Mouse (Mus musculus) embryonic facial prominence, embryonic 13.5 days (tissue): ENCODE measurements around the gene Dedd2. TPM values are rescaled to one million over a fixed set of nuclear protein-coding genes. Genes with fewer than 3 reads are reported as not detected.
A peak's percentile ranks its signal among the peaks of the same experiment; 100 is the strongest.

Experiments used
- ATAC-seq: fragments of 200-750 bp; cut with Nextera tagmentation; 2 replicates; pipeline ENCODE4 v1.8.0; 2017; ENCODE audit warnings: low read depth; ENCODE audit not compliant: insufficient number of reproducible peaks, insufficient read depth, low FRiP score, low TSS enrichment
- H3K27ac ChIP-seq: fragments of 300-500 bp; sonication (generic); 2 replicates; pipeline ENCODE4 v1.5.1; 2015; ENCODE audit warnings: moderate library complexity, mild to moderate bottlenecking, inconsistent platforms
- H3K27me3 ChIP-seq: fragments of 300-500 bp; sonication (generic); 2 replicates; pipeline ENCODE4 v1.6.1; 2015; ENCODE audit warnings: mild to moderate bottlenecking, inconsistent platforms
- H3K36me3 ChIP-seq: fragments of 300-500 bp; sonication (generic); 2 replicates; pipeline ENCODE4 v1.6.1; 2015; ENCODE audit warnings: mild to moderate bottlenecking, inconsistent platforms
- H3K4me1 ChIP-seq: fragments of 300-500 bp; sonication (generic); 2 replicates; pipeline ENCODE4 v1.6.1; 2015; ENCODE audit warnings: inconsistent platforms
- H3K4me2 ChIP-seq: fragments of 300-500 bp; sonication (generic); 2 replicates; pipeline ENCODE4 v1.6.1; 2015; ENCODE audit warnings: moderate library complexity, mild to moderate bottlenecking, inconsistent platforms
- H3K4me3 ChIP-seq: fragments of 300-500 bp; sonication (generic); 2 replicates; pipeline ENCODE4 v1.5.1; 2015; ENCODE audit warnings: mild to moderate bottlenecking, inconsistent platforms
- H3K9ac ChIP-seq: fragments of 300-500 bp; sonication (generic); 2 replicates; pipeline ENCODE4 v1.6.1; 2015; ENCODE audit warnings: mild to moderate bottlenecking, inconsistent platforms
- H3K9me3 ChIP-seq: fragments of 300-500 bp; sonication (generic); 2 replicates; pipeline ENCODE4 v1.6.1; 2016; ENCODE audit warnings: inconsistent platforms
- WGBS: fragments of 180-500 bp; shearing (Covaris S2); methylation state at CpG from one replicate; pipeline ENCODE4 v1.1.7; 2015; ENCODE audit warnings: mixed read lengths; 5-methylcytosine and 5-hydroxymethylcytosine counted together
- microRNA-seq: library from miRNA; unstranded; fragments of <30 nt; microRNA quantifications from one replicate; pipeline ENCODE4, GENCODE M21; 2016
- polyA plus RNA-seq: library from polyadenylated mRNA; unstranded; fragments of >200 nt; fragmentation: Nextera tagmentation; extraction: Ambion mirVana; gene quantifications from 2 replicates; pipeline ENCODE4 v1.2.1, GENCODE M21; 2015

Dedd2 gene
- polyA plus RNA-seq, 1 experiment from 2014 or later: 9.9 TPM

DNA sequence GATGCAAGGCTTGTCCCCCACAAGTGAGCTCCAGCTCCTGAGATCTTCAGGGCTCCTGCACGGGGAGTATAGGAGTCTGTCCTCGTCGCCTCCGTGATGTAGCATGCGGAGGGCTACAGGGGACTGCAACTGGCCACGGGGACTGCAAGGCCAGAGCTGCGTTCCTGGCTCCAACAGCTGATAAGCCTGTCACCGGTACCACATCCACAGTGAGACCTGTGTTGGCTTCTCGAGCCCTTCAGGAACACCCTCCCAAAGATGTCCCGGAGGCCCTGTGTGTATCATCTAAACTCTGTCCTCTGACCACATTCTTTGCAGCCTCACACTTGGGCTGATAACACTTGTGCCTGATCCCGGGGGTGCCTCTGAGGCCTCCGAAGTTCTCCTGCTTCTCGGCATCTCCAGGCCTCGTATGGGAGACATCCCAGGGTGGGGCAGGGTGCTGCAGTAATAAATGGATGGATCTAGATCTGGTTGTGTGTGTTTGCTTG, 64.2 kb downstream of the Dedd2 start:
- ATAC-seq: 0 out of 2 replicates have a peak, but pooled peaks have one; percentile 2
- peak overlapping the region; percentile 37; the same call in 1 of the 2 replicates for H3K4me2 ChIP-seq
- no peaks in the 10 kb centered on the region for H3K36me3 ChIP-seq

GRCm38 (mm10) chr7:25155469-25156157, 64.8 kb downstream of the Dedd2 start:
- 5% methylated on average over 17 of the region's 17 CpGs for WGBS
- H3K4me2 ChIP-seq: peak overlapping the region; percentile 37
- H3K9me3 ChIP-seq: no peaks in the 10 kb centered on the region
- peaks cover 67% of the 10 kb centered on the region for H3K27me3 ChIP-seq
- no peaks in the 10 kb centered on the region for H3K36me3 ChIP-seq
- H3K4me3 ChIP-seq: no peak overlapping the region
- H3K4me1 ChIP-seq: peaks cover 49% of the 10 kb centered on the region
- H3K9ac ChIP-seq: 0 out of 2 replicates have a peak overlapping the region, but pooled peaks have one; percentile 16
- peak; percentile 56; the same call in 1 of the 2 replicates for ATAC-seq
- no peak overlapping the region for H3K27ac ChIP-seq

More for the DNA sequence above, 64.2 kb downstream of the Dedd2 start:
- Histone ChIP-seq H3K27ac (no peak overlapping the region), H3K9me3 (no peaks in the 10 kb centered on the region), H3K4me1 (peaks cover 43% of the 10 kb centered on the region), H3K9ac (no peak overlapping the region), H3K27me3 (peaks cover 61% of the 10 kb centered on the region), H3K4me3 (no peak overlapping the region)
- WGBS: 33% methylated on average over 14 of the region's 14 CpGs

- no peak overlapping the region for H3K4me3 ChIP-seq
- peaks cover 54% of the 10 kb centered on the region for H3K4me1 ChIP-seq
- peaks cover 74% of the 10 kb centered on the region for H3K27me3 ChIP-seq
- no peaks in the 10 kb centered on the region for H3K9me3 ChIP-seq
- no peak overlapping the region for H3K4me2 ChIP-seq
- no peak overlapping the region for H3K27ac ChIP-seq
- no peaks in the 10 kb centered on the region for H3K36me3 ChIP-seq
- no peak for ATAC-seq
- WGBS: 80% methylated on average over 4 of the region's 4 CpGs
- no peak overlapping the region for H3K9ac ChIP-seq
These were observed 65.8 kb downstream of the Dedd2 start for GRCm38 (mm10) chr7:25154648-25155047.

GRCm38 (mm10) chr7:25153841-25154240, 66.6 kb downstream of the Dedd2 start:
- 38% methylated on average over 7 of the region's 7 CpGs for WGBS
- Histone ChIP-seq H3K27me3 (peaks cover 79% of the 10 kb centered on the region), H3K4me1 (peaks cover 54% of the 10 kb centered on the region)

DNA sequence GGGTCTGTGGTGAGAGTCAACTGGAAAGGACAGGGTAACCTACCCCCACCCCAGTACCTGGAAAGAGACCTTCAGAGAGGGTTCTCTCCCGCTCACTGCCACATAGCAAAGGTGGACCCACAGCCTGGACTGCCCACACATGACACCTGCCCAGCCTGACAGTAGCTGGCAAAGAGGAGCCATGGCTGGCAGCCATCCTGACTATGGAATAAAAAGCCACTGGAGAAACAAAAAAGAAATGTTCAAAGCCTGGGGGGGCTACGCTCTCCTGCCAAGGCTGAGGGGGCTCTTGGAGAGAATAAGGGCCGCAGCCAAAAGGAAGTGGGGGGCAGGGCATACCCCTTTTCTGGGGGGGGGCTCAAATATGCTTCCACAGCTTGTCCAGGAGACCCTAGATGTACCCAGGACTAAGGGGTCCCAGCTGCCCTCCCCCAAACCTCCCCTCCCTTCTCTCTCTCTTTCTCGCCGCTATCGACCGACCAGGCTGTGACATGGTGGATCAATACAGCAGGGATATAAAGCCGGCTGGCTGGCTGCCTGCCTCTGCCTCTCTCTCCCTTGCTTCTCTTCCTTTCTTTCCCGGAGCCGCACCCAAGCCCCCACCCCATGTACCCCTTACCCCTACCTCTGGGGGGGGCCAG, 68.4 kb downstream of the Dedd2 start:
- Histone ChIP-seq H3K9me3 (no peaks in the 10 kb centered on the region), H3K4me3 (no peak overlapping the region), H3K4me1 (peaks cover 54% of the 10 kb centered on the region), H3K36me3 (no peaks in the 10 kb centered on the region), H3K27me3 (peaks cover 88% of the 10 kb centered on the region), H3K9ac (no peak overlapping the region), H3K4me2 (no peak overlapping the region), H3K27ac (no peak overlapping the region)
- ATAC-seq: no peak
- 30% methylated on average over 10 of the region's 10 CpGs for WGBS

More at GRCm38 (mm10) chr7:25153841-25154240, 66.6 kb downstream of the Dedd2 start:
- H3K36me3 ChIP-seq: no peaks in the 10 kb centered on the region
- no peak overlapping the region for H3K4me3 ChIP-seq
- ATAC-seq: no peak
- H3K9me3 ChIP-seq: no peaks in the 10 kb centered on the region
- H3K4me2 ChIP-seq: no peak overlapping the region
- H3K27ac ChIP-seq: no peak overlapping the region
- no peak overlapping the region for H3K9ac ChIP-seq

DNA sequence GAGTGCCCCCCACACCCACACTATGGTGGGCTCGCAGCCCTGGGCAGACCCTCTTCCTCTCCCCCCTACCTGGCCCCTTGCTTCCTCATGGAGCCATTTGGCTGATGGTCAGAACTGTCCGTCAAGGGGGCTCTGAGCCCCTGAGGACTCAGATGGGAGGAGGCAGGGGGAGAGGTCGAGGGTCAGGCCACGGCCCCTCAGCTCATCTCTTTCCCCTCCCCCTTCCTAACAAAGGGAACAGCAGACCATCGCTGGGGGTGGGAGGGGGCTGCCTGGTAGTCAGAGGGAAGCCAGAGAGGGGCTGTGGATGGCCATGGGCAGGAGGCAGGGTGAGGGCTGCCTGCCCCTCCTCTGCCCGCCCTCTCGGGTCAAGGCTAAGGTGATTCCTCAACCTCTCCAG, 69.4 kb downstream of the Dedd2 start:
- Histone ChIP-seq H3K36me3 (no peaks in the 10 kb centered on the region), H3K4me3 (no peak overlapping the region), H3K9ac (peak overlapping the region; percentile 7), H3K9me3 (no peaks in the 10 kb centered on the region), H3K4me2 (no peak overlapping the region), H3K4me1 (peaks cover 50% of the 10 kb centered on the region), H3K27me3 (peaks cover 80% of the 10 kb centered on the region), H3K27ac (no peak overlapping the region)
- no peak for ATAC-seq
- 0% methylated on average over 7 of the region's 7 CpGs for WGBS

DNA sequence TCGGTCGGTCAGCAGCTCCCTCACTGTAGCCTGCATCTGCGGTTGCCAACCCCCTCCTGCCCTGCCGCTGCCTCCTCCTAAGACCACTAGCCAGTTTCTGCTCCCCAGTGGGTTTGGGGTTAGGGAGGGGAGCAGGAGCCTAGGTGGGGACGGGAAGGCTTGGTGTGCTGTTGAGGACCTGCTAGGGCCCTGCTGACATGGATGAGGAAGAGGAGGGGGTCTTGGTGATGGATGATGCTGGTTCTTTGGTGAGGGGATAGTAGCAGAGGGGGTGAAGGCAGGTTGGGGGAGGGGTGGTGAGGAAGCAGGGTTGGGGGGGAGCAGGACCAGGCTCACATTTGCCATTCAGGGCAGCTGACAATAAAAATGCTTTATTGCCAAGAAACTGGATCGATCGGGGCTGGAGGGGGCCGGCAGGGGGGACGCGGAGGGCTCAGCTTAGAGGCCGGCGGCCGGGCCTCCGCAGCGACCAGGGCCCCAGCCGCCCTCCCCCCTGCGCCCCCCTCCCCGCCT, 70.2 kb downstream of the Dedd2 start:
- no peaks in the 10 kb centered on the region for H3K36me3 ChIP-seq
- H3K9me3 ChIP-seq: no peaks in the 10 kb centered on the region
- H3K4me2 ChIP-seq: peak overlapping the region; percentile 27; the same call in 1 of the 2 replicates
- H3K4me3 ChIP-seq: no peak overlapping the region
- no peak overlapping the region for H3K9ac ChIP-seq
- H3K4me1 ChIP-seq: peaks cover 42% of the 10 kb centered on the region
- 3% methylated on average over 16 of the region's 18 CpGs for WGBS
- H3K27ac ChIP-seq: no peak overlapping the region
- H3K27me3 ChIP-seq: peaks cover 75% of the 10 kb centered on the region
- ATAC-seq: no peak

Small RNA genes within 50 kb of the gene (microRNA-seq; reads per million reads assigned to microRNA genes)
- not detected for gene Mir7048

Other genes starting within 250 kb of the Dedd2 start
- gene Rabac1, start 247.9 kb downstream of the Dedd2 start, polyA plus RNA-seq: 141 and 163 TPM in 2 replicates
- 2.0 and 2.3 TPM in 2 replicates for gene Atp1a3, start 214.7 kb downstream of the Dedd2 start, polyA plus RNA-seq
- 9.8 and 11.2 TPM in 2 replicates for gene Grik5, start 148.3 kb downstream of the Dedd2 start, polyA plus RNA-seq
- 33.7 and 36.3 TPM in 2 replicates for gene Zfp574, start 148.0 kb downstream of the Dedd2 start, polyA plus RNA-seq
- gene Pou2f2, start 40.9 kb downstream of the Dedd2 start, polyA plus RNA-seq: 0.91 and 1.3 TPM in 2 replicates
- 2.9 and 3.4 TPM in 2 replicates for gene Zfp526, start 810 bp upstream of the Dedd2 start, polyA plus RNA-seq
- 11.4 and 14.4 TPM in 2 replicates for gene Gsk3a, start 17.2 kb upstream of the Dedd2 start, polyA plus RNA-seq
- 22.2 and 25.3 TPM in 2 replicates for gene Erf, start 30.1 kb upstream of the Dedd2 start, polyA plus RNA-seq
- gene Cic, start 47.1 kb upstream of the Dedd2 start, polyA plus RNA-seq: 46.2 and 47.4 TPM in 2 replicates
- gene Pafah1b3, start 77.4 kb upstream of the Dedd2 start, polyA plus RNA-seq: 315 and 322 TPM in 2 replicates
- gene Prr19, start 80.8 kb upstream of the Dedd2 start, polyA plus RNA-seq: 0.60 and 0.92 TPM in 2 replicates
- 2.2 and 2.5 TPM in 2 replicates for gene Tmem145, start 85.5 kb upstream of the Dedd2 start, polyA plus RNA-seq
- 17.6 and 18.5 TPM in 2 replicates for gene Megf8, start 96.5 kb upstream of the Dedd2 start, polyA plus RNA-seq
- gene Cnfn, start 149.1 kb upstream of the Dedd2 start, polyA plus RNA-seq: 4.4 and 7.0 TPM in 2 replicates
- gene Lipe, start 178.1 kb upstream of the Dedd2 start, polyA plus RNA-seq: 9.5 and 9.9 TPM in 2 replicates
- 0.85 TPM in 1 of 2 replicates, not detected in the other for gene Cxcl17, start 192.3 kb upstream of the Dedd2 start, polyA plus RNA-seq